Mouse (Mus musculus): ENCODE data around the gene Luzp1.
A peak's percentile ranks its signal among the peaks of the same experiment; 100 is the strongest.

The Luzp1 gene

GRCm38 (mm10) chr4:136469371-136469903, at the start of gene Luzp1:
Gene Luzp1 (plus strand): TSS chr4:136469761.
- DNase-seq (ENCODE audit: low spot score) = peak; percentile 83

DNA sequence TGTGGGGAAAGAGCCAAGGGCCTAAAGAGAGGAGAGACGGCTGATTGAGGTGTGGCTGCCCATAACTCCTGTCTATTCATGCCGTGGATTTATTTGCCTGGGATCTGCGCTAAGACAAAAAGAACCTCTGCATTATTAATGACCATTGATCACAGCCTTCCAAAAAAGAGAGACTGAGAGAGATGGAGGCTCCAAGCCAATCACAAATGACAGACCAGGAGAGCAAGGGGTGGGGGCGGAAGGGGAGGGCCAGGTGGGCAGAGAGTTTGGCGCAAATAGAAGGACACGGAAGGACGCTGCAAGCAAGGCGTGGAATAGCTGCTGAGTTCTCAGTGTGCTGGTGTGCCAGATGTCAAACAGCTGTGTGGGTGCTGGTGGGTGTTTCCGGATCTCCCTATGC, 46.3 kb upstream of the Luzp1 start, which contains the start of gene Htr1d:
Htr1d (plus strand) TSS at position 301 of the 400 bp plus-strand sequence.
- no peak for DNase-seq (ENCODE audit: low spot score)

GRCm38 (mm10) chr4:136424120-136424999, 45.2 kb upstream of the Luzp1 start:
- no peak for DNase-seq (ENCODE audit: low spot score)

- DNase-seq (ENCODE audit: low spot score) = no peak
Measured at GRCm38 (mm10) chr4:136425000-136425288, 44.6 kb upstream of the Luzp1 start.

DNA sequence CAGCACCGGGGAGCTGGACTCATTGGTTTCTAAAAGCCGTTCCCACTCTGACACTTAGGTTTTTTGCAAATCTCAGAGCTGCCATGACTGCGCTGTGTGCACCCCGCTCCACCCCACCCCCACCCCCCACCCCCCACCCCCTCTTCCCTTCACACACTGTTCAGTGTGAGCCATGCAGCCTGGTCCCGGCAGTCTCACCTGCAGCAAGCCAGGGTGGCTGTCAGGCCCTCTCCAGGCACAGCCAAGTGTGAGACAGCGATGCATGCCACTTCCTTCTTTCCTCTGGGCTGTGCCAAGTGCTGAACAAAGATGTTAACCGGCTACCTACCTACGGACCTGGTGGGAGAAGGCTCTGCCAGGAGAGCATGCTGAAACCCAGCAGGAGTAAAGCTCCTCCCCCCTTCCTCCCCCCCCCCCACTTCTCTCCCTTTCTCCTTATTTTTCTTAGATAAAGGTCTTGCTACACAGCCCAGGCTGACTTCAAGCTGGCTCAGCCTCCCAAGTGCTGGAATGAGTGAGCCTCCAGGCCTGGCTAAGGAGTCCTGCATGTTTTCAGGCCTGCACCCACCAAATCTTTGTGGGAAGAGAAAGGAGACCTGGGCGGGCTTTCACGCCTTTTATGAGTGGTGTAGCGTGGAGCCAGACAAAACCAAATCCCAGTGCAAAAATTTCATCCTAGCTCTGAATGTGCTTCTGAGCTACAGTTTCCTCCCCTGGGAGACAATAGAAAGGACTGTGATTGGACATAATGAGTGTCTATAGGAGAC, 38.8 kb upstream of the Luzp1 start:
- DNase-seq (ENCODE audit: low spot score) = no peak

DNA sequence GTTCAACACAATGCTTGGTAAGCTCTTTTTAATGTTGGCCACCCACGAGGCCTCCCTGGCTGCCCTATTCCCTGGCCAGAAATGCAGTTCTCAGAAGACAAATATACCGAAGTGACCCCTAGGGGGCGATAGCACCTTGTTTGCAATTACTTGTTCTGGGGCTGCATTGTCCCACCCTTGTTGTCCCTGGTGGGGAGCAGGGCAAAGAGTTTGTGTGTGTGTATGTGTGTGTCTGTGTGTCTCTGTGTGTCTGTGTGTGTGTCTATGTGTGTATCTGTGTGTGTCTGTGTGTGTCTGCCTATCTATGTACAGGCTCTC, 38.2 kb upstream of the Luzp1 start:
- peak; percentile 43 for DNase-seq (ENCODE audit: low spot score)

GRCm38 (mm10) chr4:136434029-136434428, 35.5 kb upstream of the Luzp1 start:
- DNase-seq (ENCODE audit: low spot score) = no peak

DNA sequence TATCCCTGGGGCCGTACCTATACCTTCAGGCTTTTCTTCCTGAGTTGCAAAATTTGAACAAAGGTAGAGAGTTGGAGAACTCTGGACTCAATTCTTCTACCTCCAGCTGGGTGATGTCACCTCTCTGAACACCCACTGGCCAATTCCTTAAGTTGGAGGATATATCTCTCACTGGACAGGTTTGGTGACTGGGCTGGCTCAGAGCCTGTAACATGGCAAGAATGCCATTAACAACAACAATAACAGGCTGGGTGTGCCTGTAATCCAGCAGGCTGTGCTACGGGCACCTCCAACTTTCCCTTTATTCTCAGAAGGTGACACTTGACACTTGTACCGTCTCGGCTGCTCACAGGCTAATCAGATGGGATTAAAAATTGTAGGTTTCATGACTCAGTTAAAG, 30.5 kb upstream of the Luzp1 start:
- no peak for DNase-seq (ENCODE audit: low spot score)

DNA sequence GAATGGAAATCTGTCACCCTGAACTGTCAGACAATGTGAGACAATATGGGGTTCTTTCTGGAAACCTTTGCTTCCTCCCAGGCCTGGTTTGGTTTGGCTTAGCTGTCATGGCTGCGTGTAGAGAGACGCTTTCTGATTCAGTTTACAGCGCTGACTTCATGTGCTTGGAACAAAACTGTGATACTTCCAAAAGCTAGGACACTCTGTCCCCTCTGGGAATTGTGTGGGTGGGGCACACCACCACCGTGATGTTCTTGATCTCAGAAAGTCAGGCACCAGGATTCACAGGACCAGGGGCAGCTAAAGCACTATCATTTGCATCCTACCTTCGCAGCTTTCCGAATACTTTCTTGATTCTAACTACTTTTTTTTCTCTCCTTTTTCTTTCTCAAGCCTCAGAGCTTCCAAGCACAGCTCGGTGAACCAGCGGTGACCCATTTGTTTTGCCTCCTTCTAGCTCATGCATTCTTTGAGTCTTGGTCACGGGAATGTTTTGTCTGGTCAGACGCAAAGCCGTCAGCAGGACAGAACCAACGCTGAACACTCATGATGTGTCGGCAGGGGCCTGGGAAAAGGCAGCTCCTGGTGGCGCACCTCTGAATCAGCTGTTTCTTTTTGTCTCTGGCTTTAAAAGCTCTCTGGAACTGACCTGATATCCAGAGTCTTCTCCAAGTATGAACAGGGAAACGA, 28.1 kb upstream of the Luzp1 start:
- DNase-seq (ENCODE audit: low spot score) = no peak

GRCm38 (mm10) chr4:136444561-136444960, 25.0 kb upstream of the Luzp1 start:
- no peak for DNase-seq (ENCODE audit: low spot score)

DNA sequence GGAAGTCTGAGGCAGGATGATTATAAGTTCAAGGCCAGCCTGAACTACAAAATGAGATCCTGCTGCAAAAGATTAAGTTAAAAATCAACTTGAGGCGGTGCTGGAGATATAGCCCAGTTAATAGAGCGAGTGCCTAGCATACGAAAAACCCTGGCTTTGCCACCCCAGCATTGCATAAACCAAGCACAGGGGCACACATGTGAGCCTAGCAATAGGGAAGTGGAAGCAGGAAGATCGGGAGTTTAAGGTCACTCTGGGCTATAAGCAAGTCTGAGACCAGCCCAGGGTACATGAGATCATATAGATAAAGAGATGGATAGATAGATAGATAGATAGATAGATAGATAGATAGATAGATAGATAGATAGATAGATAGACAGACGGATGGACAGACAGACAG, 19.8 kb upstream of the Luzp1 start:
- no peak for DNase-seq (ENCODE audit: low spot score)

DNA sequence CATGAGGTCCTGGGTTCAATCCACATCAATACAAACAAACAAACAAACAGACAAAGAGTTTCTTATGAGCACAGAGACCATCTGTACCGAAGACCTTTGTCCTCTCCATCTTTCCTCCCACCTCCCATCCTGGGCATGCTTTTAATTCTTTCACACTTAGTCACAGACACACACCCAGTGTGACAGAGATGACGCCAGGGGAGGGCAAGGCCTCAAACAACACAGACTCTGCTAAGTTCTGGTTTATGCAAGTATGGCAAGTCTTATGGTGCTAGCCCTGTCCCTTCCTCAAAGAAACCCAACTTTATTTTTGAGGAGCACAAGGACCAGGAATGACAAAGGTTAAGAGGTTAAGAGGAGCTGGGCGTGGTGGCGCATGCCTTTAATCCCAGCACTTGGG, 19.3 kb upstream of the Luzp1 start:
- no peak for DNase-seq (ENCODE audit: low spot score)

DNA sequence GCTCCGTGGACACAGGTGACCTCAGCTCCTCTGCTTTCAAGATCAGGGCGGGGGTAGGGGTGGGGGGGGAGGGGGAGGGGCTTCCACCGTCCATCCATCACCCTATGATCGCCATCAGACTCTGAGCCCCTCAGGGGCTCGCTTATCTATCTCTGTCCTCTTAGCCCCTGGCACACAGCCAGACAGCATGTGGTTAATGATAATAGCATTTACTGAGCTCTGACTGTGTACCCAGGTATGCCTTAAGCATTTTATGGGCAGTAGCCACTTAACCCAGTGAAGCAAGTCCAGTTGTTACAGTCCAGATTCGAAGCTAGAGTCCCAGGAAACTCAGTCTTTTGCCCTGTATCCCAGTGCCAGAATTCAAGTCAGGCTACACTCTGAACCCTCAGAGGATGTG, 18.0 kb upstream of the Luzp1 start:
- DNase-seq (ENCODE audit: low spot score) = no peak

GRCm38 (mm10) chr4:136452286-136452685, 17.3 kb upstream of the Luzp1 start:
- DNase-seq (ENCODE audit: low spot score) = no peak

- DNase-seq (ENCODE audit: low spot score) = no peak
Measured at GRCm38 (mm10) chr4:136452792-136453191, 16.8 kb upstream of the Luzp1 start.

- DNase-seq (ENCODE audit: low spot score) = peak; percentile 55
Measured at GRCm38 (mm10) chr4:136454850-136455260, 14.7 kb upstream of the Luzp1 start.

DNA sequence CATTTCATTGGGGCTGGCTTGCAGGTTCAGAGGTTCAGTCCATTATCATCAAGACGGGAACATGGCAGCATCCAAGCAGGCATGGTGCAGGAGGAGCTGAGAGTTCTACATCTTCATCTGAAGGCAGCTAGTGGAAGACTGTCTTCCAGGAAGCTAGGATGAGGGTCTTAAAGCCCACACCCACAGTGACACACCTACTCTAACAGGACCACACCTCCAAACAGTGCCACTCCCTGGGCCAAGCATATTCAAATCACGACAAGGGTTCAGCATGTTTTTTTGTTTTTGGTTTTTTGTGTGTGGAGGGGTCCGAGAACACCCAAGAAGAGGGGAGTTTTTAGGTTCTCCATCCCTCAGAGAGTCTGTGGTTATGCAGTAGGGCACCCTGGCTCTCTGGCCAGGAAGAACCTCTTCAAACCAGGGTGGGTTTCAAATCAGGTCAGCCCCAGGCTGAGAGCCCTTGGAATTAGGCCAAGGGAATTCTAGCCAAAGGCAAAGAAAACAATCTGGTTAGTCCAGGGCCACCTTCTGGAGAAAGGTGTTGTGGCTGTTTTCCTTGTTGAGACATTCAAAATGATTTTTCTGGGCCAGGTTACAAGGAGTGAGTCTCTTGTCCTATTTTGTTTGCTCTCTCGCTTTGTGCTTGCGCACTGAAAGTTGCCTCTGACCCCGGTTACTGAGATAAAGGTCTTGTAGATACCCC, 12.9 kb upstream of the Luzp1 start:
- no peak for DNase-seq (ENCODE audit: low spot score)

DNA sequence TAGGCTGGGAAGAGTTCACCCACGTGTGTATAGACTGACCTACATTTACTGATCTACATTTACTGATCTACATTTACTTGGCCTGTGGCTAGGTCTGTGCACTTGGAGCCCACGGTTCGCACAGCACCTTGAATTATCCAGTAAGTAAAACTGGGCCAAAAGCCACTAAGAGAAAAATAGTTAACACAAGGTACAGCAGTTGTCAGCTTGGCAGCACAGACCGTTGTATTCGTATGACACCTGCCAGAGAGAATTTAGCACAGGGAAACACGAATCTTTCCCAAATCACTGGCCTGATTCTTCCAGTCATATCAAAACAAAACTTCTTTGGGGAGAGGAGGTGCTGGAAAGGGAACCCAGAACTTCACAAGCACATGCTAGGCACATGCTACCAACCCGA, 11.3 kb upstream of the Luzp1 start:
- no peak for DNase-seq (ENCODE audit: low spot score)

GRCm38 (mm10) chr4:136459210-136459609, 10.4 kb upstream of the Luzp1 start:
- DNase-seq (ENCODE audit: low spot score) = no peak

- DNase-seq (ENCODE audit: low spot score) = no peak
Measured at GRCm38 (mm10) chr4:136461206-136461605, 8.4 kb upstream of the Luzp1 start.

DNA sequence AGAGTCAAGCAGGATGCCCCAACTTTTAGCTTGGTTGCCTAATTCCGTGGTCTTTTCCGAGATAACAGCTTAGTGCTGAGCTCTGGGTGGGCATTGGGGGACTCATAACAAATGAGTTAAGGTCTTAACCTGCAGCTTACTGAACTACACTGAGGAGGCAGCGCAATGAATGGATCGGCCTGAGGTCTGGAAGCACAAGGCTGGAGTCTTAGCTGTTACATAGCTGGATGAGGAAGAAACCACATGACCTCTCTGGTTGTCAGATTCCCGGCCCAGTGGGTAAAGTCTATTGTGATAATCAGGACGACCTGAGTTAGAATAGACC, 7.8 kb upstream of the Luzp1 start:
- no peak for DNase-seq (ENCODE audit: low spot score)

Data from T-cell, adult 2 months (primary cell).